Mouse (Mus musculus): ENCODE data around the gene Trim38. TPM values are rescaled to one million over a fixed set of nuclear protein-coding genes. Genes with fewer than 3 reads are reported as not detected.
"Not testable (repeated sequence)": the region's sequence is repeated elsewhere in the genome, so short reads cannot be mapped to it uniquely, and the experiment has no call there.

Gene Trim38
- polyA plus RNA-seq, 1 experiment from 2014 or later: not detected

GRCm38 (mm10) chr13:23750839-23751477, 18.8 kb upstream of the Trim38 start, which contains the start of gene Hist1h2ab:
Hist1h2ab (plus strand) TSS chr13:23751126.
- ATAC-seq (ENCODE audit: insufficient read depth, low FRiP score, low TSS enrichment) (peak; percentile 35), DNase-seq (ENCODE audit: low spot score) (peak; percentile 82)
- not testable (repeated sequence) for H3K4me1 ChIP-seq (ENCODE audit: control insufficient read depth, insufficient read depth, low read length); H3K27me3 ChIP-seq (ENCODE audit: control insufficient read depth, insufficient read depth, low read length); H3K36me3 ChIP-seq (ENCODE audit: control insufficient read depth, insufficient read depth, low read length); H3K9me3 ChIP-seq (ENCODE audit: control insufficient read depth, low read length)
- H3K4me3 ChIP-seq (ENCODE audit: low read depth, low read length): peak within 1 kb of the TSS; percentile 36
- peak within 1 kb of the TSS; percentile 46 for H3K9ac ChIP-seq (ENCODE audit: low read length)
- peak within 1 kb of the TSS; percentile 85 for H3K27ac ChIP-seq (ENCODE audit: low read depth, low read length)
- WGBS: under 1% methylated on average over 25 of the region's 47 CpGs
- H3K4me2 ChIP-seq (ENCODE audit: low read depth): peak within 1 kb of the TSS; percentile 40

- no peaks in the 10 kb centered on the region for H3K36me3 ChIP-seq (ENCODE audit: control insufficient read depth, insufficient read depth, low read length)
- 0 out of 2 replicates have a peak, but pooled peaks have one; percentile 8 for ATAC-seq (ENCODE audit: insufficient read depth, low FRiP score, low TSS enrichment)
- 1% methylated on average over 11 of the region's 11 CpGs for WGBS
- no peaks in the 10 kb centered on the region for H3K27me3 ChIP-seq (ENCODE audit: control insufficient read depth, insufficient read depth, low read length)
- peak overlapping the region; percentile 46 for H3K9ac ChIP-seq (ENCODE audit: low read length)
- H3K4me1 ChIP-seq (ENCODE audit: control insufficient read depth, insufficient read depth, low read length): peaks cover 8% of the 10 kb centered on the region; the same call in 1 of the 2 replicates
- DNase-seq (ENCODE audit: low spot score): no peak
- peak overlapping the region; percentile 85 for H3K27ac ChIP-seq (ENCODE audit: low read depth, low read length)
- H3K4me3 ChIP-seq (ENCODE audit: low read depth, low read length): peak overlapping the region; percentile 36
- H3K4me2 ChIP-seq (ENCODE audit: low read depth): peak overlapping the region; percentile 40
- H3K9me3 ChIP-seq (ENCODE audit: control insufficient read depth, low read length): no peaks in the 10 kb centered on the region
Measured at GRCm38 (mm10) chr13:23751478-23751956, 18.2 kb upstream of the Trim38 start.

- H3K27ac ChIP-seq (ENCODE audit: low read depth, low read length): peak within 1 kb of the TSS; percentile 85
- H3K4me2 ChIP-seq (ENCODE audit: low read depth): peak within 1 kb of the TSS; percentile 50
- H3K9ac ChIP-seq (ENCODE audit: low read length): peak within 1 kb of the TSS; percentile 65
- not testable (repeated sequence) for H3K36me3 ChIP-seq (ENCODE audit: control insufficient read depth, insufficient read depth, low read length); H3K9me3 ChIP-seq (ENCODE audit: control insufficient read depth, low read length); H3K4me1 ChIP-seq (ENCODE audit: control insufficient read depth, insufficient read depth, low read length); H3K27me3 ChIP-seq (ENCODE audit: control insufficient read depth, insufficient read depth, low read length)
- under 1% methylated on average over 15 of the region's 47 CpGs for WGBS
- H3K4me3 ChIP-seq (ENCODE audit: low read depth, low read length): peak within 1 kb of the TSS; percentile 36
- ATAC-seq (ENCODE audit: insufficient read depth, low FRiP score, low TSS enrichment): peak; percentile 87
- DNase-seq (ENCODE audit: low spot score): peak; percentile 93
Measured at GRCm38 (mm10) chr13:23752067-23752741, 17.5 kb upstream of the Trim38 start, which contains the start of gene Hist1h3b. Hist1h3b (plus strand) TSS chr13:23752267.

DNA sequence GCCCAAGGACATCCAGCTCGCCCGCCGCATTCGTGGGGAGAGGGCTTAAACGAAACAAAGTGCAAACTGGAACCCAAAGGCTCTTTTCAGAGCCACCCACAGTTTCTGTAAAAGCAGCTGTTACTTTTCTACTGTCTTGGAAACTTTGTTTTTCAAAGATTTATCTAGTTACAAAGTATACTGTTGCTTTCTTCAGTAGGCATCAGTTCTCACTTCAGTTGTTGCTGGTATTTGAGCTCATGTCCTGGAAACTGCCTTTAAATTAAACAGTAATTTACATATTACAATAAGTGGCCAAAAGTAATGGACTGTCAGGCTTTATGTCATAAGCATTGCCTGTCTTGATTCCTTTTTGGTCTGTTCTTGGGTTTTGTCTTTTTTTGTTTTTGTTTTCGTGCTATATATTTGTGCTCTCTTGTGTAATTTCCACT, 17.0 kb upstream of the Trim38 start:
- Histone ChIP-seq H3K27ac (ENCODE audit: low read depth, low read length) (peak overlapping the region; percentile 73), H3K27me3 (ENCODE audit: control insufficient read depth, insufficient read depth, low read length) (no peaks in the 10 kb centered on the region), H3K9me3 (ENCODE audit: control insufficient read depth, low read length) (no peaks in the 10 kb centered on the region), H3K9ac (ENCODE audit: low read length) (peak overlapping the region; percentile 65), H3K4me2 (ENCODE audit: low read depth) (peak overlapping the region; percentile 50), H3K36me3 (ENCODE audit: control insufficient read depth, insufficient read depth, low read length) (no peaks in the 10 kb centered on the region), H3K4me1 (ENCODE audit: control insufficient read depth, insufficient read depth, low read length) (peaks cover 9% of the 10 kb centered on the region; the same call in 1 of the 2 replicates), H3K4me3 (ENCODE audit: low read depth, low read length) (peak overlapping the region; percentile 34)
- ATAC-seq (ENCODE audit: insufficient read depth, low FRiP score, low TSS enrichment) (no peak), DNase-seq (ENCODE audit: low spot score) (no peak)
- 3% methylated on average over 6 of the region's 6 CpGs for WGBS

GRCm38 (mm10) chr13:23753314-23754078, 16.2 kb upstream of the Trim38 start:
- Histone ChIP-seq H3K4me2 (ENCODE audit: low read depth) (no peak overlapping the region), H3K27ac (ENCODE audit: low read depth, low read length) (0 out of 2 replicates have a peak overlapping the region, but pooled peaks have one; percentile 35), H3K27me3 (ENCODE audit: control insufficient read depth, insufficient read depth, low read length) (no peaks in the 10 kb centered on the region), H3K9me3 (ENCODE audit: control insufficient read depth, low read length) (no peaks in the 10 kb centered on the region), H3K4me3 (ENCODE audit: low read depth, low read length) (no peak overlapping the region), H3K36me3 (ENCODE audit: control insufficient read depth, insufficient read depth, low read length) (no peaks in the 10 kb centered on the region), H3K4me1 (ENCODE audit: control insufficient read depth, insufficient read depth, low read length) (peaks cover 3% of the 10 kb centered on the region; the same call in 1 of the 2 replicates), H3K9ac (ENCODE audit: low read length) (no peak overlapping the region)
- ATAC-seq (ENCODE audit: insufficient read depth, low FRiP score, low TSS enrichment): no peak
- no peak for DNase-seq (ENCODE audit: low spot score)
- WGBS: 62% methylated on average over 4 of the region's 4 CpGs

DNA sequence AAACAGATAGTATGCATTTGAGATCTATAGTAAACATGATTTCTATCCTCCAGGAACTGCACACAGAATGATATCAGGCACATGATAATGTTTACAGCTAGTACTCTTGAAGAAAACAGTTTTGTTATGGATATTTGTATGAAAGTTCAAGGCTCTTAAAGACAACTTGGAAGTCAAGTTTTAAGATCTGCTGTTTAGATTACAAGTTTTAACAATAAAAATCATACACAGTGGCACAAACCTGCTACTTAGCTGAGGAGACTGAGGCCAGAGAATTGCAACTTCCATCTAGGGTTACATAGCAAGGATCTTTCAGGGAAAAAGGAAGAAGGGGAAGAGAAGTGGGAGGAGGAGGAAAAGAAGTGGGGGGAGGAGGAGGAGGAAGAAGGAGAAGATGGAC, 14.7 kb upstream of the Trim38 start:
- Histone ChIP-seq H3K36me3 (ENCODE audit: control insufficient read depth, insufficient read depth, low read length) (no peaks in the 10 kb centered on the region), H3K4me3 (ENCODE audit: low read depth, low read length) (no peak overlapping the region), H3K27ac (ENCODE audit: low read depth, low read length) (no peak overlapping the region), H3K4me2 (ENCODE audit: low read depth) (no peak overlapping the region), H3K4me1 (ENCODE audit: control insufficient read depth, insufficient read depth, low read length) (peaks cover 3% of the 10 kb centered on the region; the same call in 1 of the 2 replicates), H3K9me3 (ENCODE audit: control insufficient read depth, low read length) (no peaks in the 10 kb centered on the region), H3K27me3 (ENCODE audit: control insufficient read depth, insufficient read depth, low read length) (no peaks in the 10 kb centered on the region), H3K9ac (ENCODE audit: low read length) (no peak overlapping the region)
- no peak for ATAC-seq (ENCODE audit: insufficient read depth, low FRiP score, low TSS enrichment)
- no peak for DNase-seq (ENCODE audit: low spot score)

GRCm38 (mm10) chr13:23756790-23757189, 12.9 kb upstream of the Trim38 start, which contains the start of gene Hist1h4b:
Hist1h4b (plus strand) TSS chr13:23757013.
- Histone ChIP-seq H3K4me1 (ENCODE audit: control insufficient read depth, insufficient read depth, low read length) (peaks cover 3% of the 10 kb centered on the region; the same call in 1 of the 2 replicates), H3K27me3 (ENCODE audit: control insufficient read depth, insufficient read depth, low read length) (no peaks in the 10 kb centered on the region), H3K9me3 (ENCODE audit: control insufficient read depth, low read length) (no peaks in the 10 kb centered on the region), H3K36me3 (ENCODE audit: control insufficient read depth, insufficient read depth, low read length) (no peaks in the 10 kb centered on the region), H3K4me2 (ENCODE audit: low read depth) (peak within 1 kb of the TSS; percentile 50), H3K9ac (ENCODE audit: low read length) (peak within 1 kb of the TSS; percentile 54), H3K4me3 (ENCODE audit: low read depth, low read length) (peak within 1 kb of the TSS; percentile 34), H3K27ac (ENCODE audit: low read depth, low read length) (peak within 1 kb of the TSS; percentile 80)
- peak; percentile 86 for DNase-seq (ENCODE audit: low spot score)
- WGBS: 0% methylated on average over 15 of the region's 22 CpGs
- peak; percentile 60 for ATAC-seq (ENCODE audit: insufficient read depth, low FRiP score, low TSS enrichment)

GRCm38 (mm10) chr13:23757211-23757773, 12.4 kb upstream of the Trim38 start:
- H3K4me3 ChIP-seq (ENCODE audit: low read depth, low read length): peak overlapping the region; percentile 34
- H3K4me2 ChIP-seq (ENCODE audit: low read depth): peak overlapping the region; percentile 50
- peak; percentile 4; the same call in 1 of the 2 replicates for ATAC-seq (ENCODE audit: insufficient read depth, low FRiP score, low TSS enrichment)
- peak; percentile 61 for DNase-seq (ENCODE audit: low spot score)
- 2% methylated on average over 17 of the region's 23 CpGs for WGBS
- H3K36me3 ChIP-seq (ENCODE audit: control insufficient read depth, insufficient read depth, low read length): no peaks in the 10 kb centered on the region
- H3K9ac ChIP-seq (ENCODE audit: low read length): peak overlapping the region; percentile 54
- H3K27ac ChIP-seq (ENCODE audit: low read depth, low read length): peak overlapping the region; percentile 80
- no peaks in the 10 kb centered on the region for H3K9me3 ChIP-seq (ENCODE audit: control insufficient read depth, low read length)
- H3K4me1 ChIP-seq (ENCODE audit: control insufficient read depth, insufficient read depth, low read length): peaks cover 3% of the 10 kb centered on the region; the same call in 1 of the 2 replicates
- no peaks in the 10 kb centered on the region for H3K27me3 ChIP-seq (ENCODE audit: control insufficient read depth, insufficient read depth, low read length)

All from neural tube, embryonic 11.5 days (tissue).